Comparison of ENCODE assay signal across 7 mouse cellular contexts in genomic region chr11:96354376-96354775, GRCm38 (mm10). TPM values are rescaled to one million over a fixed set of nuclear protein-coding genes. Genes with fewer than 3 reads are reported as not detected.
A peak's percentile ranks its signal among the peaks of the same experiment; 100 is the strongest.
DNase-seq lines count a peak whose midpoint lies in the region; ATAC-seq and TF ChIP-seq lines count a peak whose summit lies in the region.

No protein-coding gene starts in this region.

- ATAC-seq in limb, embryonic 13.5 days (ENCODE audit: low FRiP score, low read depth) = peak; percentile 51
- ATAC-seq in megakaryocyte progenitor cell, adult 5-6 weeks (replicated peaks; ENCODE audit: poor library complexity) = no peak

- H3K36me3 ChIP-seq in ES-E14 (ENCODE audit: control insufficient read depth, insufficient read depth, low read length, poor library complexity, severe bottlenecking) = no peaks in the 10 kb centered on the region
- peaks cover 11% of the 10 kb centered on the region for H3K36me3 ChIP-seq in hindbrain, embryonic 10.5 days
- H3K36me3 ChIP-seq in limb, embryonic 13.5 days = no peaks in the 10 kb centered on the region

- H3K27ac ChIP-seq in ES-E14 (ENCODE audit: insufficient read depth, low read depth, low read length, poor library complexity, severe bottlenecking) = no peak overlapping the region
- peak overlapping the region; percentile 95 for H3K27ac ChIP-seq in hindbrain, embryonic 10.5 days
- peak overlapping the region; percentile 22; the same call in 1 of the 2 replicates for H3K27ac ChIP-seq in limb, embryonic 13.5 days

- peaks cover 0 to 5% of the 10 kb centered on the region in 2 experiments; a peak in 1 of 4 replicates for H3K4me1 ChIP-seq in ES-E14 (ENCODE audit: control insufficient read depth in 2 of 2, insufficient read depth in 2 of 2, low read length in 2 of 2, poor library complexity in 1 of 2)
- H3K4me1 ChIP-seq in hindbrain, embryonic 10.5 days (replicated peaks) = peaks cover 23% of the 10 kb centered on the region; the same call in 1 of the 2 replicates
- H3K4me1 ChIP-seq in limb, embryonic 13.5 days = peaks cover 15% of the 10 kb centered on the region

- no peak for DNase-seq in ES-E14 (ENCODE audit: low read depth, low spot score)
- peak; percentile 77 for DNase-seq in adrenal gland, postnatal 14 days
- DNase-seq in hindbrain, embryonic 10.5 days (ENCODE audit: low spot score) = peak; percentile 79
- DNase-seq in testis, postnatal 10 days (ENCODE audit: low spot score) = peak; percentile 55
- no peak for DNase-seq in right cerebral cortex, postnatal 25 days

- H3K4me2 ChIP-seq in limb, embryonic 13.5 days (replicated peaks) = peak overlapping the region; percentile 61

- peak overlapping the region; percentile 29 to 58; a peak in 3 of 4 replicates for H3K4me3 ChIP-seq in ES-E14 (ENCODE audit: insufficient read depth in 1 of 2, low read depth in 1 of 2, low read length in 2 of 2, poor library complexity in 1 of 2, severe bottlenecking in 1 of 2)
- peak overlapping the region; percentile 69 for H3K4me3 ChIP-seq in hindbrain, embryonic 10.5 days
- H3K4me3 ChIP-seq in limb, embryonic 13.5 days = peak overlapping the region; percentile 38

- no peaks in the 10 kb centered on the region for H3K9me3 ChIP-seq in ES-E14 (ENCODE audit: control insufficient read depth, insufficient read depth, low read depth, low read length)
- H3K9me3 ChIP-seq in hindbrain, embryonic 10.5 days = no peaks in the 10 kb centered on the region
- no peaks in the 10 kb centered on the region for H3K9me3 ChIP-seq in limb, embryonic 13.5 days

- H3K27me3 ChIP-seq in hindbrain, embryonic 10.5 days (ENCODE audit: insufficient read depth, poor library complexity, severe bottlenecking) = peaks cover 99% of the 10 kb centered on the region
- peaks cover 89% of the 10 kb centered on the region for H3K27me3 ChIP-seq in limb, embryonic 13.5 days

- no peak overlapping the region for H3K9ac ChIP-seq in ES-E14 (ENCODE audit: insufficient read depth, low read depth, low read length, poor library complexity, severe bottlenecking)
- H3K9ac ChIP-seq in limb, embryonic 13.5 days = peak overlapping the region; percentile 48

- in situ Hi-C loops in ES-E14 (cut with MboI; ENCODE audit: low sequenced_read_pairs in 2 of 2, unreplicated experiment in 2 of 2) = loop anchor here in 1 of 2 experiments (10.0 kb wide), 1 partner anchor 60 kb away; the partner anchor contains the start of gene Hoxb6

- WGBS in hindbrain, embryonic 10.5 days = under 1% methylated on average over 25 of the region's 25 CpGs
- WGBS in limb, embryonic 13.5 days = under 1% methylated on average over 25 of the region's 25 CpGs

TF ChIP-seq in ES-E14, 5 proteins besides CTCF, POLR2A, EP300 and RAD21:
- TF ChIP-seq ZNF384 (IDR thresholded peaks at IDR 0.05; ENCODE audit: low read depth, low read length) (no peak), CHD2 (IDR thresholded peaks at IDR 0.05; ENCODE audit: low read depth, low read length) (no peak), ZC3H11A (IDR thresholded peaks at IDR 0.05; ENCODE audit: borderline replicate concordance, low read depth, low read length) (no peak)

RNA-seq across cellular contexts. Expression of gene Hoxb2, which starts 4.1 kb away (rescaled TPM):
- 0.62 TPM in 1 of 2 replicates, not detected in the other for total RNA-seq in ES-E14 (2012; rRNA removed)
- 18.0 and 19.3 TPM in 2 replicates for total RNA-seq in adrenal gland, postnatal 14 days (2021)
- polyA plus RNA-seq in hindbrain, embryonic 10.5 days (2016; fragmentation: Nextera tagmentation; extraction: Ambion mirVana) = 30.1 and 49.6 TPM in 2 replicates
- 3.9 and 4.8 TPM in 2 replicates for polyA plus RNA-seq in limb, embryonic 13.5 days (2015; fragmentation: Nextera tagmentation; extraction: Ambion mirVana)
- 0.07 and 0.49 TPM in 2 replicates for total RNA-seq in megakaryocyte progenitor cell, adult 5-6 weeks (2015)
- total RNA-seq in megakaryocyte progenitor cell, adult 5-6 weeks (2017) = 0.12 and 0.14 TPM in 2 replicates

RNA-seq across cellular contexts. Expression of gene Hoxb1, which starts 11.2 kb away (rescaled TPM):
- 0.37 and 0.49 TPM in 2 replicates for total RNA-seq in ES-E14 (2012; rRNA removed)
- not detected in 2 replicates for total RNA-seq in adrenal gland, postnatal 14 days (2021)
- polyA plus RNA-seq in hindbrain, embryonic 10.5 days (2016; fragmentation: Nextera tagmentation; extraction: Ambion mirVana) = 15.4 and 22.7 TPM in 2 replicates
- 0.13 TPM in 1 of 2 replicates, not detected in the other for polyA plus RNA-seq in limb, embryonic 13.5 days (2015; fragmentation: Nextera tagmentation; extraction: Ambion mirVana)
- total RNA-seq in megakaryocyte progenitor cell, adult 5-6 weeks (2015) = not detected in 2 replicates
- total RNA-seq in megakaryocyte progenitor cell, adult 5-6 weeks (2017) = not detected in 2 replicates

RNA-seq across cellular contexts. Expression of gene Hoxb3, which starts 31.2 kb away (rescaled TPM):
- total RNA-seq in ES-E14 (2012; rRNA removed) = 0.54 TPM in 1 of 2 replicates, not detected in the other
- total RNA-seq in adrenal gland, postnatal 14 days (2021) = 17.1 and 26.0 TPM in 2 replicates
- polyA plus RNA-seq in hindbrain, embryonic 10.5 days (2016; fragmentation: Nextera tagmentation; extraction: Ambion mirVana) = 5.3 and 9.6 TPM in 2 replicates
- 0.17 and 0.55 TPM in 2 replicates for polyA plus RNA-seq in limb, embryonic 13.5 days (2015; fragmentation: Nextera tagmentation; extraction: Ambion mirVana)
- total RNA-seq in megakaryocyte progenitor cell, adult 5-6 weeks (2015) = 1.2 and 1.6 TPM in 2 replicates
- 0.83 and 1.3 TPM in 2 replicates for total RNA-seq in megakaryocyte progenitor cell, adult 5-6 weeks (2017)

RNA-seq across cellular contexts. Expression of gene Hoxb4, which starts 36.3 kb away (rescaled TPM):
- total RNA-seq in ES-E14 (2012; rRNA removed) = 0.21 and 1.2 TPM in 2 replicates
- total RNA-seq in adrenal gland, postnatal 14 days (2021) = 14.0 and 15.7 TPM in 2 replicates
- 0.47 and 3.1 TPM in 2 replicates for polyA plus RNA-seq in hindbrain, embryonic 10.5 days (2016; fragmentation: Nextera tagmentation; extraction: Ambion mirVana)
- 0.36 and 0.50 TPM in 2 replicates for polyA plus RNA-seq in limb, embryonic 13.5 days (2015; fragmentation: Nextera tagmentation; extraction: Ambion mirVana)
- 1.7 and 2.7 TPM in 2 replicates for total RNA-seq in megakaryocyte progenitor cell, adult 5-6 weeks (2015)
- total RNA-seq in megakaryocyte progenitor cell, adult 5-6 weeks (2017) = 1.5 and 2.2 TPM in 2 replicates

RNA-seq across cellular contexts. Expression of gene Hoxb5, which starts 51.2 kb away (rescaled TPM):
- 0.09 and 0.16 TPM in 2 replicates for total RNA-seq in ES-E14 (2012; rRNA removed)
- total RNA-seq in adrenal gland, postnatal 14 days (2021) = 17.1 and 18.7 TPM in 2 replicates
- polyA plus RNA-seq in hindbrain, embryonic 10.5 days (2016; fragmentation: Nextera tagmentation; extraction: Ambion mirVana) = 0.14 and 6.3 TPM in 2 replicates
- polyA plus RNA-seq in limb, embryonic 13.5 days (2015; fragmentation: Nextera tagmentation; extraction: Ambion mirVana) = 0.97 and 1.5 TPM in 2 replicates
- total RNA-seq in megakaryocyte progenitor cell, adult 5-6 weeks (2015) = 0.07 and 0.44 TPM in 2 replicates
- 0.14 TPM in 1 of 2 replicates, not detected in the other for total RNA-seq in megakaryocyte progenitor cell, adult 5-6 weeks (2017)

Comparison
In these comparisons a context has a peak if more than half of its experiments do, and no peak if none do; other contexts are left out.
1. DNase-seq: peak in adrenal gland, postnatal 14 days (single experiment), hindbrain, embryonic 10.5 days (single experiment) and testis, postnatal 10 days (single experiment); none in ES-E14 (single experiment) and right cerebral cortex, postnatal 25 days (single experiment).
2. RNA of gene Hoxb2, which starts 4.1 kb away (total RNA-seq): 18.0 to 19.3 TPM in adrenal gland, postnatal 14 days; 0.62 TPM in ES-E14 and 0.07 to 0.49 TPM in megakaryocyte progenitor cell, adult 5-6 weeks; every median in the first group is over 10 times any median in the second.
3. Peak in every context shown above with its lines, with median percentiles within 50 percentile points of each other: H3K4me3 ChIP-seq.